Mouse (Mus musculus) kidney, adult 8-10 months (tissue): ENCODE results near the gene Unc13a.
A peak's percentile ranks its signal among the peaks of the same experiment; 100 is the strongest.

Experiments
- DNase-seq, 2 experiments: peaks; one replicate each; pipeline ENCODE4 v3.0.0; 2022

Unc13a gene

DNA sequence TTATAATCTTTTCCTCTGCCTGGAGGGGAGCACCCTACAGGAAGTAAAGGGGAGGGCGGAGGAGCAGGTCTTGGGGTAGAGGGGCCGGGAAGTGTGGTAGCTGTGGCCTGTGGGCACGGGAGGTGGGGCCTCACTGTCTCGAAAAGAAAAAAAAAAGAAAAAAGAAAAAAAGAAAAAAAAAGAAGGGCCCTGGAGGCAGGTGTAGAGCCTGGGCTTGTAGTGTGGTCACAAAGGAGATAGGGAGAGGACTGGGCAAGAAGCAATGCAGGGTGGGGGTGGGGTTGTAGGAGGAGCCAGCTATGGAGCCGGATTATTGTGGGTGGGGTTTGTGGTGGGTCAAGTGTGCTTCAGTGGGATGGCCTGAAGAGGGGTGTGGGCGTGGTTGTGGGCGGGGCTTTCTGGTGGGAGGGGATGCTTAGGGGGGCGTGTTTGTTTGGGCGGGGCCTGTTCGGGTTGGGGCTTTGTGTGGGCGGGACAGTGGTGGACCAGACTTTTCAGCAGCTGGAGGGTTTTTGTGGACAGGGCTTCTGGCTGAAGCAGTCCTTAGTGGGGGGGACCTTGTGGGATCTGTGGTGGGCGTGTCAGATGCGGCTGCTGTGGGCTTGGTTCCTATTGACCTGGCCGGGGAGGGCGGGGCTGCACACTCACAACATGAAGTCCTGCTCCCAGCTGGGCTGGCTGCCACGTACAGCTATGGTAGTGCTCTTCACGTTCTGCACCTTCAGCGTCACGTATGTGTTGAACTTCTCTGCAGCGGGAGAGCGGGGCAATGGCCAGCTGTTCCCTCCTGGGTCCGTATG, 6.0 kb downstream of the Unc13a start:
- peak in 1 of 2 experiments; percentile 57 for DNase-seq

DNA sequence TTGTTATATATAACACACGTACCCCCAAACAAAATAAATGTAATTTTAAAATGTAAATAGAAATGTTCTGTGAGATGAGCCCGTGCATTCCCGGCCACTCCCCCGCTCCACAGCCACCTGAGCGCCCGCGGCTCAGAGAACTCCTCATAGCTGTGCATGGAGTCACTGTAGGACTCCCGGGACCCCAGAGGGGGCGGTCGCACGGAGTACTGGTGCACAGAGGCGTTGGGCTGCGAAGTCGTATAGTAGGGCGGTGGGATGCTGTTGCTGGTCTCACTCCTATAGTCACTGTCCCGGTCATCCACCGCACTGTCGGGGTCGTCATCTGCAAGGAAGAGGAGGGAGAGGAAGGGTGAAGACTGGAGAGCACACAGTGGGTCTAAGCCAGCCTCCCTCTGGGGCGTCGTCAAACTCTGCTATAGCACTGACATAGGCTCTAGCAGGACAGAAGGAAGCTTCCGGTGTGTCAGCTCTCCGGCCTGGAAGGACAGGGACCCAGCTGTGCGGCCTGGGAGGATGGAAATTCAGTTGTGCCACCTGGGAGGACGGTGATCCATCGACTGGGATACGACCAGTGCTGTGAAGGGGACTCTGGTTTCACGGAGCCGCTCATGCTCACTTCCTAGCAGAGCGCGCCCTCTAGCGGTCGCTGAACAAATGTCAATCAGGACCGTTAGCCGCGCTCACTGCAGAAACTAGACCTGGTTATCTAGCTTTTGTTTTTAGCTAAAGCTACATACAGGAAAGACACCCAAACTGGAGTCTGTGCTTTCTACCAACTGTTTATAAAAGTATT, 11.0 kb downstream of the Unc13a start:
- DNase-seq = peak; percentile 63 to 84

DNA sequence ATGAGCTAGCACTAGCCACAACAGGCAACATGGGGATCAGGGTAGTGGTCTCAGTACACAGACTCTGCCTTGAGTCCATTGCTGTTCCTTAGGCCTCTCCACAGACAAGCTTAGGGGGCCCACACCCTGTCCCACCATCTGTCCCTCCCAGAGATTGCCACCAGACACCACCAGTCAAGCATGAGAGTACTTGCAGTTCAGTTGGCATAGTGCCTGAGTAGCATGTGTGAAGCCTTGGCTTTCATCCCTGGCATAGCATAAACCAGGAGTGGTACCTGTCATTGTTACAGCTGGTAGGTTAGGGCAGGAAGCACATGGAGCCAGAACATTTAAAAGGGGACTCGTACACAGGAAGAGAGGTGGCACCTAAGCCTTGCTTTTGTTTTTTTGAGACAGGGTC, 11.8 kb downstream of the Unc13a start:
- no peak for DNase-seq

DNA sequence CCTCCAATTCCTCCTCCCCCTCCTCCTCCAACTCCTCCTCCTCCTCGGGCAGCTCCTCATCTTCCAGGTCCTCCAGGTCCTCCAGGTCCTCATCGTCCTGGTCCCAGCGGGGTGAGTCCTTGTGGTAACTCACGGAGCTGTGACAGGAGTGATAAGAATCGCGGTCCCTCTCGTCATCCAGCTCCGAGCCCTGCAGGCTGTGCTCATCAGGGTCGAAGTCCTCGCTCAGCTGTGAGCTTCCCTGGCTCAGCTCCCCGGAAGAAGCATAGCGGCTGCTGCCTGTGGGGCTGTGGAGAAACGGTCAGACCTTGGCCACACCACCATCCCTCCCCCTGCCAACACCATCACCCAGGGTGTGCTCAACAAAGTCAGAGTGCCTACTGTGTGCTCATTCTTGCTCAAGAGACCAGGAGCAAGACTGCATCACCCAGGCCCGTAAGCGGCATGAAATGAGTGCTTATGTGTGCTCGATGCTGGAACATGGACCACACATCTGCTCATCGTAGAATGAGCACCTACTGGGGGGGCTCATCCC, 13.0 kb downstream of the Unc13a start:
- DNase-seq = peak in 1 of 2 experiments; percentile 34

DNA sequence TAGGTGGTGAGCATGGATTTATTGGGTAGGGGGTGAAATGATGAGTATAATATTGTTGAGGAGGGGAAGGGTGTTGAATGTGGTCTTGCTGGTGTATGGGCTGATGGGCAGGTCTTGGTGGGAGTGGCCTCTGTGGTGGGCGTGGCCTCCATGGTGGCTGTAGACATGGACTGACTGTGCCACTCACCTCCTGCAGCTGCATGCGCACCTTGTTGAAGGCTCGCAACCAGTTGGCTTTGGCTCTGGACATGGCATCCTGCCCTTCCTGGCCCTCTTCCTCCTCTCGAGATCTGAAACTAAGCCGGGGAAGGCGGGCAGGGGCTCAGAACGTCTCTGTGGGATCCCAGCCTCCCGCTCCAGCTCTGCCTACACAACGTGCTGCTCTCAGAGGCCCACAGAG, 13.7 kb downstream of the Unc13a start:
- DNase-seq = no peak

DNA sequence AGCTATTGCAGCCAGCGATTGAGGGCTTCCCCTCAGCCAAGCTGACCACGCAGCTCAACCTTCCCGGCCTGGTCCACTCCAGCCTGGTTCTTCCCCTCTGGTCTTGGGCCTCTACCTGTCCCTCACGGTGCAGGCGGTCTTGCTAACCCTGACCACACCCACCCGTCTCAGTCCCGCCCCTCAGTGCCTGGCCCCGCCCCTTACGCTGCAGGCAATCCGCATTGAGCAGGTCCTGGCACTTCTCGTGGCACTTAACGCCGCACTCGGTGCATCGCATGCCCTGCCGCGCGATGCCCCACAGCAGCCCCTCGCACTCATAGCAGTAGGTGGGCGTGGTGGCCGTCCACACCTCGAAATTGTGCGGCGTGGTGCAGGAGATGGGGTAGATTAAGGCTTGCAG, 17.0 kb downstream of the Unc13a start:
- DNase-seq = no peak

DNA sequence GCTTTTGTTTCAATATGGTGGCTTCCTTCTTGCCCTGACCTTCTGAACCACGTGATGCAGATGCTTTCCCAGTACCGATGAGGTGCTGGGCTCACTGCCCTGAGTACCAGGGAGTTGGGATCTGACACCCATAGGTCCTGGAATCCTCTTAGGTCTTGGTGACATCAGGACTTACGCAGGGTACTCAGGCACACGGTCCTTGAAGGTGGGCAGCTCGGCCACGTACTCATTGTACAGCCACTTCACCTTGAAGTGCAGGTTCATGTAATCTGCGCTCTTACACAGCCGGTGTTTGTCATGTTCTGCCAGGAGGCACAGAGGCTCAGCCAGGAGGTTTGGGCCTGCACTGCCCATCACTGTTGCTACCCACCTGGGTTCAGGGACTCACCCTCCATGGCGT, 26.0 kb downstream of the Unc13a start:
- DNase-seq = no peak

DNA sequence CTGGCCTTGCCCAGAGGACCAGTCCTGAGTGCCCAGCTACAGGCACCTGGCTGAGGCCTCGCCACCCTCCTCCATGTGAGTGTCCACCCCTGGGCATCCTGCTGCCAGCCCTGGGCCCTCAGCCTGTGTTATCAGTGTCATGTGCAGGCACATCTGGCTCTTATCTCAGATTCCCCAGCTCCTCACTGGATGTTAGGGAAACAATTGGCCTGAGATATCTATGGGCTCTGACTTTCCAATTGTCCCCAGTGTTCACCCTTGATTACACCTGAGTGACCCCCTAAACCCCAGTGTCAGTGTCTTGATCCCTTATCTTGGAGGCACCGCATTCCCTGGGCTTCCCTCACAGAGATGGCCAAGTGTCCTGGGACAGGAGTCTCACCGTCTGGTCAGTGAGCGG, 32.2 kb downstream of the Unc13a start:
- no peak for DNase-seq

DNA sequence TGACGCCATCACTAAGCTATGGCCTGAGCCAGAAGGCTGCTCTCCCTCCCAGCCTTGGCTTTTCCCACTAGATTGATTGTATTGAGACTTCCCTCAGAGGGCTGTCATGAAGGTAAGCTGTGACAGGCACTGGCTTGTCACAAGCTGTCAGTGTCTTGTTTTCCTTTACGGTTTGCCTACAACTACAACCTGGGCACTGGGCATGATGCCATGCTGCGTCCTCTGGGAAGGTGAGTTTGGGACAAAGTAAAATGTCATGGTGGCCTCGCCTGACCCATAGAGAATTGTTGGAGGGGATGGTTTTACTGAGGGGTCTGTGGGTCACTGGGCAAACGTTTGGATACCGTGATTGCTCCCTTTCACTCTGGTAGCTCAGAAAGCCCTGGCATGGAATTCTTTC, 33.2 kb downstream of the Unc13a start:
- no peak for DNase-seq

DNA sequence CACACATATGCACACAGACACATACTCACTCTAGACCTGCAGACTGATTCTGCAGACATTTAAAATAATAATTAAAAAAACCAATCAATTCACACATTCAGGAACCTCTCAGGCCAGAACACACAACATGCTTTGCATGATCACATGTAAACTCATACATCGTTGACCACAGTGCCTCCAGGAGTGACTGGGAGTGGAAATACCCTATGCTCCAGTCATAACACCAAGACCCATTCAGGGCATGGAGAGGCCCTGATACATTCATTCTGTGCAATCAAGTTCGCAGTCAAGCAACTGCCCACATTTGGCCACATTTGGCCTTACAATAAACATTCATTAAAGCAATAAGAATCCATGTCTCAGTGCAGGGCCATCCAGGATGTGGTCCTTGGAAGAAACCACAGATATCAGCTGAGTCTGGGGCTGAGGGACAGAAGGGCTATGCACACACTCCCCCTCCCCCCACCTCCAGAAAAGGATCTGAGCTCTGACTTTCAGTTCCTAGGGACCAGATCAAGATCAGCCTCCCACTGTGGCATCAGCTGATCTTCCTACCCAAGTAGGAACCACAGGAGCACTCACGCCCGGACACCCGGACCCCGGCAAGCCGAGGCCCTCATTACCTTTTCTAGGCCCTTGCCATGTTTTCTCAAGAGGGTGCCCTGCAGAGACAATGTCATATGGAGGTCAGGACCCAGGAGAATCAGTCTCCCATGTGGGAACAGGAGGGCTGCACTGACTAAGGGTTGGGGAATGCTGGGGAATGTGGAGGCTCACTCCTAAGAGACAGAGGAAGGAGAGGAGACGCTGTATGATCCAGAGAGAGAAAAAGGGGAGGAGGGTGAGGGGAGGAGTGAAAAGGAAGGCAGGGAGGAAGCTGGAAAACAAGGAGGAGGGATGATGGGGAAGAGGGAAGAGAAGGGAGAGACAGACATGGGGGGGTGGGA, 34.1 kb downstream of the Unc13a start:
- no peak for DNase-seq

DNA sequence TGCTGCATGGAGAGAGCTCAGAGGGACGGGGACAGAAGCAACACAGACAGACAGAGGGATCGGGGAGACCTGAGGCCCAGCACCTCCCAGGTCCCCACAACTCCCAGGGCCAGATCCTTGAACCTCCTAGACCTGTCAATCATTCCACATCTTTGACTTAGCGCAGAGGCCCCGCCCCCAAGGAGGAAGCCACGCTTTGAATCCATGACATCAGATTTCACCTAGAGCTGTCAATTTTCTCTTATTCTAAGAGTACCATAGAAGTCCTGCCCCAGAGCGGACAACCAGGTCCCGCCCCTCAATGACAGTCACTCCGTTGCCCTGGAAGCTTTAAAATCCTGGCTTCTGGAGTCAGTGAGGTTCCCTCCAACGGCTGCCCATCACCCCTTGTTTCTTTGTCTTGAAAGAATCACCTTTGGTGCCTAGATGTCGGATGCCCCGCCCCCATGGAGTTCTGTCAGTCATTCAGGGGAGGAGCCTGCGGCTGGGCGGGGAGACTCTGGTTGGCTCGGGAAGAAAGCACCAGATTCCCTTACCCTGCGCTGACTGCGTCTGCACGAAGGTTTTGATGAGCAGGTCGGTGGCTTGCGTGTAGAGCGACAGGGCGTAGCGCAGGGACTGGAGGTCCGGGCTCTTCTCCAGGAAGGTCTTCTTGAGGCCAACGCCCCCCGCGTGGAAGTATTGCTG, 37.4 kb downstream of the Unc13a start:
- peak; percentile 50 to 65 for DNase-seq

DNA sequence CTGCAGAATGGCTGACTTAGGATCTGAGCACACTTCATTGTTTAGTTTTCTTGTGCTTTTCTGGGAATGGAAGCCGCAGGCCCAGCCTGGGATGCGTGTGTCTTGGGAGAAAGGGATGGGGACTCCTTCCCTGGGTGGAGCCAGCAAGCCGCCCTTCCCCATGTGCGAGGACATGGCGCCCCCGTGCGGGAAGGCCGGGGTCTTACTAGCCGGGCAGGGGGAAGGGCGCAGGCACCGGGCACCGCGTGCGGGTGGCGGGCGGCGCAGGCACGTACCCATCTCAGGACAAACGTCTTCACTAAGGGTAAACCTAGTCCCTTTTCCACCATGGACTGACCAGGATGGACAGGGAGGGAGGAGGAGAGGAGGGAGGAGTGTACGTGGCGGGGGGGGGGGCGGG, 38.4 kb downstream of the Unc13a start:
- DNase-seq = peak in 1 of 2 experiments; percentile 42

DNA sequence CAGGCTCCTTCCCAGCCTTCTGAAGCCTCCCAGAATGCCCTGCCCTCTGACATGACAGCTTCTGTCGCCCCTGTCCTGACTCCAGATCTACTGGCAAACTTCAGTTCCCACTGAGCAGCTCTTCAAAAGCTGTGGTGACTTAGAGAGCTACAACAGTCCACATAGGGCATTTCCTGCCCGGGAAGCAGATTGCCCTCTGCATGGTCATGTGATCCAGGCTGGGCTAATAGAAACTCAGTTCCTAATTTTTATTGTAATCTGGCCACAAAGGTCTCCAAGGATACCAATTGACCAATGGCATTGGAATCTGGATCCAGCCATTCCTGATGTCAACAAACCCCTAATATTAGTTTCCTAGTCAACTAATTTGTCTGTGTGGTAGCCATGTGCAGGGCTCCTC, 39.7 kb downstream of the Unc13a start:
- no peak for DNase-seq

DNA sequence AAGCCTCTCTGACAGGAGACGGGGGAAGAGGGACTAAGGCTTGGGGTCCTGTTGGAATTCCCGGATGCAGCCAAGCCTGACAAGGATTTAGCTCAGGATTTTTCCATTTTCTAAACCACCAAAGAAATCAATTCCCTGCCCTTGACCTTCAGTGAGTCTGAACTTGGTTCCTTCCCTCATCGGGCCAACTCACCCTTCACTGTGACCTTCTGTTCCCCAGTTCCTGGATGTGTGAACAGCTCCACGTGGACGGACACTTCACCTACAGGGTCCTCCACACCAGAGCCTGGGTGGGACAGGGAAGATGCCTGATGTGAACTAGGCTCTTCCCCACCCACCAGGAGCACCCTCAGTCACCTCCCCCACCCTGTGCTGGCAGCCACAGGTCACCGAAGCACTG, 40.8 kb downstream of the Unc13a start:
- DNase-seq = no peak

DNA sequence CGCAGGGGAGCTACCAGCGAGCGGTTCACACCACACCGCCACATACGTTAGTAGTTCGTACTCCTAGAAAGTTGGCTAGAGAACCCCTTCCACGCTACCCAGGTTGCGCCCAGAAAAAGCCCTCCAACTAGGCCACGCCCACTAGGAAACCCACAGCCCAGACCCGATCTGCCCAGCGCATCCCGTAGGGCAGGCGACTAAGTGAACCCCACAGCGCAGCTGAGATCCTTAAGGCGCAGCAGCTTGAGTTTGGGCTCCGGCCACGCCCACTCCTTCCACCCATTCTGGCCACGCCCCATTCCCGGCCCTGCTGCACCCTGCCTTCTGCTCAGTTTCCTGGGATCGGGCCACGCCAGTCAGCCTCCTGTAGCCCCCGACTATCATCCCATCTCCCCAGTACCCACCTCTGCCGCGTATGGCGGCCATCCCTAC, 41.8 kb downstream of the Unc13a start:
- DNase-seq = peak; percentile 43 to 60

DNA sequence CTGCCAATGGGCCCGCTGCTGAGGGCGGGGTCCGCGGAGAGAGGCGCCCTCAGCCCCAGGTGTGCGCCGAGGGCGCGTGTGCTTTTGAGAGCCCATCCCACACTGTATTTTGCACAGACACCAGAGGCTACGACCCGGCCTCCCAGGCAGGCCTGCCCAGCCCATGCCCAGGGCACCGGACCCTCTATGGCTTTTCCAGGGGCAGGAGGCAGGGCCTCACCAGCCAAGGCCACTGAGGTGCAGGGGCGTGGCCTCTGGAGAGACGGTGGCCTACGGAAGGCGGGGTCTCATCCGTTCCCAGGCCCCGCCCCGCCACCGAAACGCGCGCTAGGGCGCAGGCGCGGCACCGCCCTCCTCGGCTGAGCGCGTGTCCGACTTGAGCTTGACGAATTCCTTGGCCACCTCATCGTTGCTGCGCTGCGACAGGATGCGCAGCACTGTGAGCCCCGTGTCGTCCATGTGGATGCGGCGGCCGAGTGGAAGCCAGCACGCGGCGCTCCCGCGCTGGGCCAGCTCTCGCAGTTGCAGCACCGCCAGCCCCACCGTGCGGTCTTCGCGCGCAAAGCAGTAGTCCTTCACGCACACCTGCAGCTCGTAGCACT, 42.4 kb downstream of the Unc13a start:
- DNase-seq = peak; percentile 92 to 94

DNA sequence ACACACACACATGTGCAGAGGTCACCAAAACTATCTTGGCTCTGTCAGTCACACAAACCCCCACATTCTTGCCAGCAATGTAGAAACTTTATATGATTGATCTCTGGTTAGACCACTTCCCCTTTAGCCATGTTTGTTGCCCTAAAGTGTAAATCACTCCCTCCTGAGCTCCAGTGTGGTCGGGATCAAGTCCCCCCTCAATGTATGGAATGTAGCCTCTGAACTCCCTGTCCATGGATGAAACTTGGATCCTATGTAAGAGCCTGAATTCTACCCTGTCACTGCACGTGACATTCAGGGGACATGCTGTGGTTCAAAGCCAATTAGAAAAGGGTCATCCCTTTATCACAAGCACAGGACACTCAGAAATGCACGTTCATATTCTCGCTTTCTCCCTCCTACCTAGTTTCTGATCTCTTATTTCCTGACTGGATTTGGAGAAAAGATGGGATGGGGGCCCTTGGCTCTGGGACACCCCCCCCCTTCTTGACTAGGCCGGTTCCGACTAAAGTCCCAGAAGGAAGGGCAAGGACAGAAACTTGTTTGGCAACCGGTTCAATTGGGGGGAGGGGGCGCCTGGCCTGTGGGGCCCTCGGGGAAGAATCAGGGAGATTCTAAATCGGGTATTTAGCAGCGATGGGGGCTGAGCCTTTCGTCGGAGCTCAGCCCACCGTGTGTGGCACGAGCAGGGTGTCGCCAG, 43.0 kb downstream of the Unc13a start:
- no peak for DNase-seq

DNA sequence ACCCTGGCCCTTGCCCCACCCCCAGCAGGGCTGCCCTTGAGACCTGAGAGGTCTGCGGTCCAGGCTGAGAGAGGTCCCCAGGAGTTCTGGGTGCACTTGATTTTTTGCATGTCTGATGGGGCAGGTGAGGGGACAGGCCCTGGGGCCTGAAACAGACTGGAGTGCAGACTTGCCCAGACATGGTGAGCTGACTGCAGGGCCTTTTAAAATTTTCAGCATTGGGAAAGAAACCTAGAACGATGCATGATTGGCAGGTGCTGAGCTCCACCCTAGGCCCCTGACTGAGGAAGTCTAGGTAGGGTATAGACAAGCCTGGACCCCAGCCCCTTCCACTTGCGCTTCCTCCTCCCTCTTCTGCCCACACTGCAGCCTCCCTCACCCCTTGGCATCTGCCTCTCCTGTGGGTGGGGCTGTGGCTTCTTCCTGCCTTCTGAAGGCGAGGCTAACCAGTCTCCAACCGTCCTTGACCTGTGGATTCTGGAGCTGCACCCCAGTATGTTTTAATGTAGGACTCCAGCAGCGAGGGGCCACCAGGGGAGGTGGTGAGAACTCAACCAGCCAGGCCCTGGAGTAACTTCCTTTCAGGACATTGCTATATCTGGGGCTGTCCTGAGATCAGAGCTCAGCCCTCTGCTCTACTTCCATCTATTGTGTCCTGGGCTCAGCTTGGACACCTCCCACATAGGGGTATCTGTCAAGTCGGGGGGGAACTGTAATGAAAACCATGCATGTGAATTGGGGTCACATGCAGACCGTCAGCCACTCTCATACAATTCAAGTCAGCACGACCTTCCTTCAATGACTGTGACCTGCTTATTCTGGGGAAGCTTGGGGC, 44.1 kb downstream of the Unc13a start:
- no peak for DNase-seq

DNA sequence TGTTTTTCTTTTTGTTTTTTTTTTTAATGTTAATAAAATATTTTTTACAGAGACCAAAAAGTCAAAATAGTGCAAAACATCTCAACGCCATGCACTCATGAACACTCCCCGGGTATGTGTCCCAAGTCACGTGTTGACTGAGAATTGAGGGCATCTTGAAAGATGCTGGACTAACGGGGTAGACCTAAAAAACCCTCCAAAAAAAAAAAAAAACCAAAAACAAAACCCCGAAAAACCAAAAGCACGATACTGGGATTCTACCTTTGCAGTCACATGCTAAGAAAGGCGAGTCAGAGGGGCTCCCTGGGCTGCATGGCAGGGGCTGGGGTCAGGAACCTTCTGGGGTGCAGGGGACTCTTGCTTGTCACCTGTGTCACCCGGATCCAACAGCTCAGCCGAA, 44.8 kb downstream of the Unc13a start:
- no peak for DNase-seq

DNA sequence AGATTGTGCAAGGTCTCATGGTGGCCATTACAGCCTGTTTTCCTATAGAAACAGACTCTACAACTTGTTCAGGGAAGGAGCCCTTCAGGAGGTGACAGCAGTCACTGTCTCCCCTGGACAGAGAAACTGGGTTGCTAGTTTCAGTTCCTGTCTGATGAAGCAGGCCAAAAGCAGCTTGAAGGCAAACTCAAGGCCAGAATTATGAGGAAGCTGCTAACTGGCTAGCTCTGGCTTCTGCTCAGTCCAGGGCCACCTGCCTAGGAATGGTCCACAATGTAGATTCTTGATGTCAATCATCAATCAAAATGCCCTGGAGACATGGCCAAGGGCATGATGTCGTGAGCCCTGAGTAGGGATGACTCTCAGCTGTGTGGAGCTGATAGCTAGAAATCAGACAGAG, 46.5 kb downstream of the Unc13a start:
- no peak for DNase-seq
